Mouse (Mus musculus): ENCODE measurements around the gene Aqr. TPM values are rescaled to one million over a fixed set of nuclear protein-coding genes. Genes with fewer than 3 reads are reported as not detected.

Gene Aqr
- 10 to 100 TPM in 1 of 2 experiments, 1 to 10 TPM in 1; 2.4 to 11.9 TPM for polyA plus RNA-seq (2012; fragmentation: generic; extraction: Trizol)

DNA sequence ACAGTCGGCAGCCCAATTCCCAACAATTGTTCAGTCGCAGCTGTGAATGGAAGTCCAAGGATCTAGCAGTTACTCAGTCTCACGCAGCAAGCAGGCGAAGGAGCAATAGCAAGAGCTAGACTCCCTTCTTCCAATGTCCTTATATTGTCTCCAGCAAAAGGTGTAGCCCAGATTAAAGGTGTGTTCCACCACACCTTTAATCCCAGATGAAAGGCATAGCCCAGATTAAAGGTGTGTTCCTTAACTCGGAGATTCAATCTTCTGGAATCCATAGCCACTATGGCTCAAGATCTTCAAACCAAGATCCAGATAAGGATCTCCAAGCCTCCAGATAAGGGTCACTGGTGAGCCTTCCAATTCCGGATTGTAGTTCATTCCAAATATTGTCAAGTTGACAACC lies at the start of gene Aqr:
Gene Aqr, minus strand, starts transcription at position 101 of the 400 bp plus-strand sequence.

DNA sequence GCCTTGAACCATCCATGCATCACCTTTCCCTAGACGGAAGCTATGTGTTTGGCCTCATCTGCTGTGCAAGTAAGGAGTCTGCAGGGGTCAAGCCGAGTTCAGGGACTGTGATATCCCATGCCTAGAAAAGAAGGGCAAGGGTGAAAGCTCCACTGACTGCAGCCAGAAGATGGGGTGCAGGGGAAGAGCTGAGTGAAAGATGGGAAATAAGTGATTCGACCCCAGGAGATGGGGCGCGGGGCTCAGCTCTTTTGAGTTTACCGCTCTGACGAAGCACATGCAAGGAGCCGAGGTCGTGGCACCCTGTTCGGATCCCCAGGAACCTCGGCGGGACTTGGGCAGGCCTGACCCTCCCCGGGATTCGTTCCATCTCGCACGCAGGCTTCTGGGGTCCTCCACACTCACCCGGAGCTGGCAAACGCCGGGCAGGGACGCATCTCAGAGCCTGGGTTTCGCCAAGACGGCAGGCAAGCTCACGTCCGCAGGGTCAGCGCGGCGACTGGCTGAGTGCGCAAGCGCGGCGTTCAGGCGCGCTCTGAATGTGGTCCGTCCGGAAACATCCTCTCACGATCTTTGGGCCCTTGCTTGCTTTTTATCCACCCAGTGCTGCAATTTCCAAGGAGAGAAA lies 14.2 kb upstream of the Aqr start, which contains the start of gene Zfp770:
Gene Zfp770, minus strand, starts transcription at position 538 of the 628 bp plus-strand sequence.

DNA sequence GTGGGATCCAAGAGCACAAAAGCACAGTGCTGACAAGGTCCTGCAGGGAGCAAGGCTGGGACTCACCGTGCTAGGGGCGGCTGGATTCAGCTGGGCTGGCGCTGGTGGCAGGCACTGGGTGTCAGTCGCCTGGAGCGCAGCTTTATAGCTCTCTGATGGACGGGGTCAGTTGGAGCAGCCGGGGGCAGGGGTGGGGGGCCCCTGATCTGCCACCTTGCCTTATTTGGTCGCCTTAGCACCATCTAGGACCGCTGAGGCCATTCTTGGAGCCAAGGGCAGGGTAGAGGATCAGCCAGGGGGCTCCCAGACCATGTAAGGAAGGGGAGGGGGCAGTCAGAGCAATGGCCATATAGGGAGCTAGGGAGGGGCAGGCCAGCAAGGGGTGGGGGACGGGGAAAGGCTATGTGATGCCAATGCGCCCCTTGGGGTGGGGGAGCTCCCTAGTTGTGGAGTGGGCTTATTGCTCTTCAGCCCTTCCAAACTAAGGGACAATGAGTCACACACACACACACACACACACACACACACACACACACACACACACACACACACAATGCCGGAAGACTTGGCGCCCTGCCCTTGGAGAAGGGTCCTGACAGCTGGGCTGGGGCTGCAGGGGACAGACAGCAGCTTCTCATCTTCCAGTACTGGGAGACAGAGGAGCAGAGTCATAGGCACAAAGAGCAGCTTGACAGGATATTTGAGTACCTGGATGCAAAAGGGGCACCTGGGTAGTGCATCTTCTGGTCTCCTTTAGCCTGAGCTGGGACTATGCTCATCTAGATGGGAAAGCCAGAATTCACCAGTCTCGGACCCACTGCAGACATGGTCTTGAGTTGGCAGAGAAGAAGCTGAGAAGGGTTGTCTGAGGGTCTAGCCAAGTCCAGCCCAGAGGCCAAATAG lies 133.9 kb downstream of the Aqr start, which contains the start of gene Actc1:
Gene Actc1, minus strand, starts transcription at position 853 of the 903 bp plus-strand sequence.

Other genes with a start within 250 kb of the Aqr start
- not detected for gene Gjd2, start 173.4 kb downstream of the Aqr start, polyA plus RNA-seq (2012; fragmentation: generic; extraction: Trizol)
- gene Actc1, start 133.5 kb downstream of the Aqr start, polyA plus RNA-seq (2012; fragmentation: generic; extraction: Trizol): not detected
- under 1 TPM; 0.06 to 0.45 TPM for gene Zfp770, start 14.4 kb upstream of the Aqr start, polyA plus RNA-seq (2012; fragmentation: generic; extraction: Trizol)